Mouse (Mus musculus): ENCODE results near the gene Macf1.
"Not testable (repeated sequence)": the region's sequence is repeated elsewhere in the genome, so short reads cannot be mapped to it uniquely, and the experiment has no call there.

The Macf1 gene

DNA sequence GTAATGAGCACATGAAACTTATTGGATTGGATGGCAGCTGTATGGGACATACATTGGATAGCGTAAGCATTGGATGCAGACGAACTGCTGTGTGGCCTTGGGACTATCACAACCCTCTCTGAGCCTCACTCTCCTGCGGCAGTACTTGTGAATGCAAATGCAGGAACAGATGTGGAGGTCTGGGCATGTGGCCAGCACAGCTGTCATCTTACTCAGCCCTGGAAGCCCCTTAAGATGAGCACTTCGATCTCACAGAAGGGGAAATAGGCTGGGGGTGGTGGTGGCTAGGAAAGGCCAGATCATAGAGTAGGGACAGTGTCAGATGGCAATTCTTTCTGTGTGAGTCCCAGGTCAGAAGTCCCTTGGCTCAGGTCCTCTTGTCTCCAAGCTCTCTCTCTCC, 346.5 kb downstream of the Macf1 start:
- DNase-seq: no peak

DNA sequence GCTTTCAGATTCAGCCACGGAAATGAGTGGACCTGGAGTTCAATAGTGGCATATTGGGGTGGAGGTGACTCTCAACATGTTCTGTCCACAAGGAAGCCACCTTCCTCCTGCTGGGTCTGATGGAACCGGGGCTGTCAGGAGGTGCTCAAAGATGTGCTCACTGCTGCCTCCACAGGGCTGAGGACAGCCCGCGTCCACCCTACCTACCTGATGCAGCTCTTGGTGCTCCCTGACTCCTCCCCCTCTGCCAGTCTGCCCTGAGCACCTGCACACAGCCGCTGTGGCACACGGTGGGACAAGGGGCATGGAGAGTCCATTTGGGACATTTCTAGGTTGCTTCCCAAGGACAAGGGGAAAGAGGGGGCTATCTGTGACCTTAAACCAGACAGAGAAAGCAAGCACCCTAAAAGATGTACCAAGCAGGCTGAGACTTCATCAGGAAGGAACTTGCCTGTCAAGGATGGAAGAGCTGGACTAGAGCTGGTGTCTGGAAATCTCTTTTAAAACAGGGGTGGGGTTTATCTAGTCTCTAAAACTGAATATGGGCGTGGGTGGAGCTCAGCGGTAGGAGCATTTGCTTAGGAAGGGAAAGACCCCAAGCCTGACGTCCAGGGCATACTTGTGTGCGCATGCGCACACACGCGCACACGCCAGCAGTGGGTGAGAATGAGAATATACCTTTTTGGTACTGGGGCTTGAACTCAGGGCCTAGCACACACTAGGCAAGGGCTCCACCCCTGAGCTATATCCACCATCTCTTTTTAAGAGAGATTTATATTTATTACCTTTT, 348.2 kb downstream of the Macf1 start:
- no peak for DNase-seq

DNA sequence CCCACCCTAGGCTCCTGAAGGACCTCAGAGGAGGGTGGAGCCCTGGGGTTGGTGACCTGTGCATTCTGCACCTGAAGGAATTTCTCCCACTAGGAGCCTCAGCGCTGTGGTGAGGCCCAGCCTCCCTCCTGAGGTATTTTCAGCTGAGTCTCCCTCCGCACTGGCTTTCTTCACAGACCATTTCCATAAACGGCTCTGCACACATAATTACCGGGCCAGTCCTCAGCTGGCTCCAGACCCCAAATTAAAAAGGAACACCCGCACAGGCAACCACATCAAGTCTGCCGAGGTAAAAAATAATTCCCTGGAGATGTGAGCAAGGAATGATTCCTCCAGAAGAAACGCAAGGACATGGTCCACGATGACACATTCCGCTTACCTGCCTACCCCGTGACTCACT, 348.9 kb downstream of the Macf1 start:
- not testable (repeated sequence) for DNase-seq

DNA sequence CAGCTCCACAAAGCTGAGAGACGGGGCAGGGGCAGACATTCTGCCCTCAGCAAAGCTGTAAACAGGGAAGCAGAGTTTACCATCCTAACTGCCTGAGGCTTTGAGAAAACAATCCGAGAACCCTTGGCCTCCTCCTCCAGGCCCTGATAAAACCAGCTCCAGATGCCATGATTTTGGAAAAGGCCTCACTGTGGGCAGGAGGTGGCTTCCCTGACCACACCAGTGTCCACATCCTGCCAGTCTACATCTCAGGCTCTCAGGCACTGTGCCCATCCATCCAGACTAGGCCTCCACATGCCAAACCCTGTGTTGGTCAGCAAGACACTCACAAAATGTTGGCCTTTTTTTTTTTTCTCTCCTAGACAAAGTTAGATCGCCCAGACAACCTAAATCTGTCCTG, 350.0 kb downstream of the Macf1 start:
- no peak for DNase-seq

DNA sequence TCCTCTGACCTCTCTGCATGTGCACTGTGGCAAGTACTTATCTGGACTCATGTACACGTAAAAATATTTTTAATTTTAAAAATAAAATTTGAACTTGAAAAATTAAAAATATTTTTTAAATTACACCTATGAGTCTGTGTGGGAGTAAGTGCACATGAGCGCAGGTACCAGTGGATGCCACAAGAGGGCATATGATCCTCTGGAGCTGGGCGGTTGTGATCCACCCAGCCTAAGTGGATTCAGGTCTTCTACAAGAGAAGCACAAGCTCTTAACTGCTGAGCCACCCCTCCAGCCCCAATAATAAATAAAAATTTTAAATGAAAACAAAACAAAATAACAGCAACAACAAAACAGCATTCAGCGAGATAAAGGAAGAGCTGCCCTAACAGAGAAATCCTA, 351.0 kb downstream of the Macf1 start:
- DNase-seq: no peak

DNA sequence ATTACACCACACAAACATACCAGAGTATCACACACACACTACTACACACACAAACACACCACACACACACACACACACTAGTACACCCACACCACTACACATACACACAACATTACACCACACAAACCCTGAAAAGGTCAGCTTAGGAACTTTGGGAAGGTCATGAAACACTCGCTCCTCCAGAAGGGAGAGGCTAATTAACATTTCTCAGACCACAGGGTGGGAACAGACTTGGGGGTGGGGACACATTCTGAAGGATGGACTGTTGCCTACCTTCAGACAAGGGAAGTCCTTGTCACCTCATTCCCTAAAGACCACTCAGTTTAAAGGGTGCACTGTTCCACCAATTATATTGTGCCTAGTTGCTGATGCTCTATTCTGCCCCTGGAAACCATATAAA, 352.2 kb downstream of the Macf1 start:
- not testable (repeated sequence) for DNase-seq

DNA sequence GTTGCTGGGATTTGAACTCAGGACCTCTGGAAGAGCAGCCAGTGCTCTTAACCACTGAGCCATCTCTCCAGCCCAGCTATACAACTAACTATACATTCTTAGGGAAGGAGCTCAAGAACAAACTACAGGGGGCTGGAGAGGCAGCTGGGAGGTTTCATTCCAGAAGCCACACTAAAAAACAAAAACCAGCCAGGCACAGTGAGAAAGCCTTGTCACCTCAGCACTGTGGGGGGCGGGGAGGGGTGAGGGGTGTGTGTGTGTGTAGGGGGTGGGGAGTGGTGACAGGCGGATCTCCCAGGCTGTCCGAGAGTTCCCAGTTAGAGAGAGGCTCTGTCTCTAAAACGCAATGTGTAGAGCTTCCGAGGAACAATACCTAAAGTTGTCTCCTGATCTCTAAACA, 352.8 kb downstream of the Macf1 start:
- no peak for DNase-seq

DNA sequence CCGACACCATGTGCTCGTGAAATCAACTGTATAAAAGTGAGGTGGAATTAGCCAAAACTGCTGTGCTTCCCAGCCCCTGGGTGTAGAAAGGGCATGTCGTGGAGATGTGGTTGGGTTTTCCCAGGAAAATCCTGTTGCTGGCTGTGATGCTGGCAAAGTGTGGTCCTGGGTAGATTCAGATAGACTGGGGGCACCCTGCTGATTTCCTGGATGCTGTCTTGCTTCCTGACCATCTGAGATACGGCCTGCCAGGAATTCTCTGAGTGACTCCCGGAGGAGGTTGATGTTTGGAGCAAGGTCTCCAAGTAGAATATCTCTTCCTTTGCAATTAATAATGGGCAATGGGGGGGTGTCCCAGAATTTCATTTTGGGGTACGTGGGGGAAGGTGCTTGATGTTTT, 355.2 kb downstream of the Macf1 start:
- no peak for DNase-seq

DNA sequence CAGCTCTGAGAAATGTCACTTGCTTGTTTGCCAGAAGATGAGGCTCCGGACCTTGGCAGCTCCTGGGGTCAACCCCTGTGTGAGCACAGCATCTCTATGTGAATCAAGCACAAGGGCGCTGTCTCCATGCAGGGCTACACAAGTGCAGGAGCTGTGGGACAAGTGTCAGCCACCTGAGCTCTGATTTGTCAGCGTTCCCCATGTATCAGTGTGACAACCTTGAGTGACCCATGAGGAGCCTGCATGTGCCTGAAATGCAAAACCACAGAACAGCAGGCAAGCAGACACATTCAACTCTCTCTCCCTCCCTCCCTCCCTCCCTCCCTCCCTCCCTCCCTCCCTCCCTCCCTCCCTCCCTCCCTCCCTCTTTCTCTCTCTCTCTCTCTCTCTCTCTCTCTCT, 356.5 kb downstream of the Macf1 start:
- no peak for DNase-seq

DNA sequence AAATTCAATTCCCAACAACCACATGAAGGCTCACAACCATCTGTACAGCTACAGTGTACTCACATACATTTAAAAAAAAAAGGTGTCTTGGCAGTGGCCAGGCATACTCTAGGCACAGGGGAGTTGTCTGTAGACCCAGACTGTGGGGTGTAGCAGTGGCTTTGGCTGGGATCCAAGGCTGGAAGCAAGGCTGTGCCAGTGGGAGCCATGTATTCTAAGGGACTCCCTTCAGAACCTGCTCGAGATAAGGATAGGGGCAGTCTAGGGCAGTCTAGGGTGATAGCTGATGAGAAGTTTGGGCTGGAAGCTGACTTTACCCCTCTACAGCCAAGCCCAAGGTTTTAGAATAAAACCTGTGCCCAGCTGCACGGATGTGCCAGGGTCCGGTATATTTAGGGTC, 358.1 kb downstream of the Macf1 start:
- DNase-seq: no peak

DNA sequence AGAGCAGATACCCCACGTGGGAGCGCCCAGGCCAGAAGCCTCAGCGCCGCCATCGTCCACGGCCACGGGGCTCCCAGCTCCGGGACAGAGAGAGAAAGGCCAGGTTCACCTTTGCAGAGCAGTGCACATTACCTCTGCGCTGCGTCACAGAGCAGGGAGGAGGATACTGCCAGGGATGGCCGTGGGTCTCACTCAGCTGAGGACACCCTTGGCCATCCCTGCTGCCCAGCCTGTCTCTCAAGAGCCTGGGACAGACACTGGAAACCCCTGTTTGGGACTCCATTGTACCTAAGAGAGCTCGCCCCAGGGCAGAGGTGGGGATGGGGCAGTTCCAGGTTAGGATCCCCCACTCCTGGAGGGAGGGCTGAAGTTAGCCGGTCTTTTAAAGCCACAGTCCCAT, 360.6 kb downstream of the Macf1 start, which contains the start of gene Oxct2a:
Gene Oxct2a, minus strand, starts transcription at position 101 of the 400 bp plus-strand sequence.
- DNase-seq: no peak

DNA sequence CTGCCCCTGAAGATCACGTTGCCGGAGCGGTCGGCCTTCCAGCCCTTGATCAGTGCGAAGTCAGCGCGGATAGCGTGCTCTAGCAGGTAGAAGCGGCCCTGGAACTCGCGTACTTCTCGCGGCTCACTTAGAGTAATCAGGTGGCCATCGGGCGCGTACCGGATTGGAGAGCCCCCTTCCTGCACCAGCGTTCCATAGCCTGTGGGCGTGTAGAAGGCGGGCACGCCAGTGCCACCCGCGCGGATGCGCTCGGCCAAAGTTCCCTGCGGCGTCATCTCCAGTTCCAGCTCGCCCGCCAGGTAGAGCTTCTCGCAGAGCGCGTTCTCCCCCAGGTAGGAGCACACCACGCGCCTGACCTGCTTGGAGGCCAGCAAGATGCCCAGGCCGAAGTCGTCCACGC, 361.2 kb downstream of the Macf1 start:
- DNase-seq: peak; percentile 19

DNA sequence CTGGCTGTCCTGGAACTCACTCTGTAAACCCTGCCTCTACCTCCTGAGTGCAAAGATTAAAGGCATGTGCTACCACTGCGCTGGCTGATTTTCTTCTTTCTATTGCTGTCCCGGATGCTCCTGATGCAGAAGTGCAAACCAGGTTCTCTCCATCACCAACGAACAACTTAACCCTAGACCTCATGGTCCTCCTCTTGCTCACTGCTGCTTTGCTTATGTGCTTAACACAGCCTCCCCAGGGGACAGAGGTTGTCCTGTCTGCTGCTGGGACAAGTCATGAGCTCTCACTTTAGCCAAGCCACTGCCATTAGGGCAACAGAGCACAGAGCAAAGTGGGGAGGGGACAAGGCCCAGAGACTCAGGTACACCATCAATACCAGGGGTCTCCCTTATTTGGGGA, 369.7 kb downstream of the Macf1 start:
- no peak for DNase-seq

DNA sequence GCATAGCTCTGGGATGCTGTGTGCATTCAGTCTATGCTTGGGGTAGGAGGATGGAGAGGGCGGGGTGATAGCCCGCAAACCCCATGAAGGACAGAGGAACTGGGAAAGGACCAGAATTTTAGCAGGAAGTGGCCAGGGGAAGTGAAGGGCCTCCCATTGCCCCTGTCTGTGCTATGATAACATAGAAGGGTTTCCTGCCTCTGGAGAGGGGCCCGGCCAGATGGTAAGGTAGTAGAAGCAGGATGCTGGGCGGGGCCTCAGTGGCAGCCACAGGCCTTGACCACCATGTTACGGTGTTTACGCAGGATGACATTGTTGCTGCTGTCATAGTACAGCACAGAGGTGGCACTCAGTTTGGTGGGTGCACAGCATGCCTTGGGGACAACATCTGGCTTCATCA, 371.1 kb downstream of the Macf1 start:
- no peak for DNase-seq

DNA sequence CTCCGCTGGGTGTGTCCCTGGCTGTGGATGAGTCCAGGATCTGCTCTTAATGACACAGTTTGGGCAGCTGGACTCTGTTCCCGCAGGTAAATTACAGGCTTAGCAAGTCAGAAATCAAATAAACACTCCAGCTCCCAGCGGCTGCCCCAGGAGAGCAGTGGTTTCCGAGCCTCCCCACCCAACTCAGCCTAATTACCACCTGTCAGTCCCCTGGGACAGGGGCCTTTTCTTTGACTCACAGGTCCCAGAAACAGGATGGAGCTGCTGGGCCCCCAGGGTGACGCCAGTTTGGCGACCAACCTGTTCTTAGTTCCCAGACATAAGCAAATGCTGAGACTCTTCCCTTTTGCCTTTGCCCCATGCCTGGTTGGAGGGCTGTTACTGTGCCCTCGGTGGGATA, 372.3 kb downstream of the Macf1 start:
- DNase-seq: no peak

DNA sequence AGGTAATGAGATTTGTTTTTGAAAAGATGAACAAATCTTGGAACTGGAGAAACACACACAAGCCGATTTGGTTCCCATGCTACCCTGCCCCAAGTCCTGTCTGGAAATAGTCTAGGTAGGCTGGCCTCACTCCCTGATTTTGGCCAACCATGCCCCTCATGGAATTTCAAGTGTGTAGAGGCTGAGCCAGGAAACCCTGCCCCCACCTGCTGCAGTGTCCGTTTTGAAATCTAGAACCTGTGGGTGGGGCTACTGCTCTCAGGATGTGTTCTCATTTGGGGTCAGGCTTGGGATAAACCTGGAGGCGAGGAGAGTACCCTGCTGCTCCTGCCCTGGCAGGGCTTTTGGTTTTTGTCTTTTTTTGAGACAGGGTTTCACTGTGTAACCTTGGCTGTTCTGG, 375.9 kb downstream of the Macf1 start:
- DNase-seq: no peak

DNA sequence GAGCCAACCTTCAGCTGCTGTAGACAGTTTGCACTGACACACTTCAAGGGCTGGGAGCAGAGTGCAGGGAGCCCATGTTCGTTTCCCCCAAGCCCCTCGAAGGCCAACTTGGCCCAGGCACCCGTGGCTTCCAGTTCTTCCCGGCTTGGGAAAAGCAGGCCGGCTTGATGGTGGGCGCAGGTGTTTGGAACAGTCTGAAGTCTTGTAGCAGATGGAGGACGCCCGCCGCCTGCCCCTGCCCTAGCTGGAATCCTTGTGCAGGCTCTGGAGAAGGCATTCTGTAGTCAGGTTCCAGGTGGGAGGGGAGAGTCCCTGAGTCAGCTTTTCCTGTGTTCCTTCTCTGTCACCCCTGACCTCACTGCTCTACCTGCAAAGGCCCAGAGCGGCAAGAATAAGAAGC, 377.2 kb downstream of the Macf1 start:
- DNase-seq: no peak

DNA sequence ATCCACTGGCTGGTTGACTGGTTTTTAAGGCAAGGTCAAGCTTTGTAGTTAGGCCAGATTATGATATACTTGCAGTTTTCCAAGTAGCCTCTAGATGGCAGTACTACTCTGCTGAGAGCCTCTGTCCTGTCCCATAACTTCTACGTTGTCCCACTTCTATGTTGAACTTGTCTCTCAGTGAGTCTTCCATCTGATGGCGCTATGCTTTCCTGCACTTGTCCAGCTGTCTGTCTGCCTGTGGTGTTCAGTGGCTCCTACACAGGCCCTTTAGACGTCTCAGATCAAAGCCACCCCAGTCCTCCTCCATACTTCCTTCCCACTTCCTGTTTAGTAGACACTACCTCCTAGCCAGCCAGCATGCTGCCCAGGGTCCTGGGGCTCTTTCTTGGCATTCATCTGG, 378.4 kb downstream of the Macf1 start:
- peak; percentile 79 for DNase-seq
